Mouse (Mus musculus): ENCODE measurements around the gene Fasl.

Fasl gene

GRCm38 (mm10) chr1:161761556-161761955 is 26.7 kb downstream of the Fasl start:
- in situ Hi-C loops (cut with MboI, MseI), result no loop called here

- in situ Hi-C loops (cut with MboI, MseI), result no loop called here
These were observed 31.7 kb downstream of the Fasl start for GRCm38 (mm10) chr1:161756547-161756946.

DNA sequence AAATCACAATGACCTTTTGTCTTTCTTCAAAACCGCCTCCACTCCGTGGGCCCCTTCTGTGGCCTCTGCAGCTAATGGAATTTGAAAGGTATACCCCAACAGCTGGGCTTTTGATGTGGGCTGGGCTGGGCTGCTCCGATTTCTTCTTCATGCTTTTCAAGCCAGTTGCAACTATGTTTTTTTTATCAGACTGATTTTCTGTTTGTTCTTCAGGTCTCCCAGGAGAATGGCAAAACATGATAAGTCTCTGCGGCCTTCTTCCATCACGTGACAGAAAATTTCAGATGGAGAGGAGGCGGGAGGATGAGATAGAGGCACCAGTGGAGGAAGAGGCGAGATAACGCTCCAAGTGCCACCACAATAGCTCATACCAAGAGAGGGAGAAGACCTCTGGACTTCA is 37.0 kb downstream of the Fasl start:
- in situ Hi-C loops (cut with MboI, MseI), result loop anchor here (5.0 kb wide), 1 partner anchor 56 kb away; no protein-coding TSS in a partner anchor

DNA sequence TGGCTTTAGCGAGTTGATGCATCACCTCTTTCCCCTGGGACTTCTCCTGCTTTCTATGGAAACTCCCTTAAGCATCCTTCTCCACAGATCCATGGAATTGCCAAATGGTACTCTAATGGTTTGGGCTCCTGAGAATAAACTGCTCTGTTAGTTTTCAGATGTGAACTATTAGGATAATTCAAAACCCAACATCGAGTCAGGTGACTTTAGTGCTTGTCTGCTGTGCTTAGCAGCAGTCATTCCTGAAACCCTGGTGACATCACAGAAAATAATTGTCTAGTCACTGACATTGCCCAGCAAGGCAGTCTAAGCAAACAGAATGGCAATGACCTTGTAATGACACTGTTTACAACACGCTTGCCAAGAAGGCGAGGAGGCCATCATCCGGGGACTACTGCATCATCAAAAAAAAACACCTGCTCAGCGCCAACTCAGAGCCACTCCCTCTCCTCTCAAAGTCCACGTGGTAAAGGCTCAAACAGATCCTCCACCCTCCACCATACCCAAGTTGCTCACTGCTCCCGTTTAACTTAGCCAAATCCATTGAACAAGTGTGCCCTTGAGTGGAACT is 37.7 kb downstream of the Fasl start:
- in situ Hi-C loops (cut with MboI, MseI), result loop anchor here (5.0 kb wide), 1 partner anchor 57 kb away; no protein-coding TSS in a partner anchor

DNA sequence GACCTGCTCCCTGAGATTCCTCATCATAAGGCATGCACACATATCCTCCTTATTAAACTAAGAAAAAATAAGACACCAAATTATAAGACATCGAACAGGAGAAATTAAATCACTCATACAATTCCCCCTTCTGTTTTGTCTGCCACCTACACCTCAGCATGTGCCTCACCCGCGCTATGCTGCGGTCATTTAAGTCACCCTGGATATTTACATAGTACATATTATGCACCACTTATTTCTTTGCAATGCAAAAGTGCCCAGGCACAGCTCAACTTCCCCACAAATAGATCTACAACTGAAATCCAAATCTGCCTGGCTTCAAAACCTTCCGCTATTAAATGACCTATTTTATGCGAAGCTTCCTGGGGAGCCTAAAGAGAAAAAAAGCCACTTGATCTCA is 39.6 kb downstream of the Fasl start:
- in situ Hi-C loops (cut with MboI, MseI), result loop anchor here (5.0 kb wide), 2 partner anchors 129 to 229 kb away; partner anchors contain the start of genes 4930558K02Rik and Suco

DNA sequence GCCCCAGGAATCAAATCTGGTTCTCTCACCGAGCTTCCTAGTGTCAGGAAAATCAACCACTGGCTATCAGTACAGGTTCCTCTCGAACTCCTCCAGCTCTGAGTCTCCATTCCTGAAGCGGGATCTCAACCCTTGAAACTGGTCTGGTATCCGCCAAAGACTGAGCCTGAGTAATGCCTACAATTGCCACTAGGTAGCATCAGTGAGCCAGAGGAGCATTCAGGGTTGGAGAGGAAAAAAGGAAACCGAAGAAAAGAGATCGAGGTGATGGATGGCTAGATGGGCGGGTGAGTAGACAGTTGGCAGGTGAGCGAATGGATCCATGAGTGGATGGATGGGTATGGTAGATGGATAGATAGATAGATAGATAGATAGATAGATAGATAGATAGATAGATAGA is 40.2 kb downstream of the Fasl start:
- in situ Hi-C loops (cut with MboI, MseI), result loop anchor here (5.0 kb wide), 2 partner anchors 129 to 229 kb away; partner anchors contain the start of genes 4930558K02Rik and Suco

- in situ Hi-C loops (cut with MboI, MseI), result loop anchor here (5.0 kb wide), 2 partner anchors 131 to 231 kb away; partner anchors contain the start of genes 4930558K02Rik and Suco
These were observed 41.6 kb downstream of the Fasl start for GRCm38 (mm10) chr1:161746542-161747302.

- in situ Hi-C loops (cut with MboI, MseI), result loop anchor here (5.0 kb wide), 3 partner anchors 98 to 232 kb away; partner anchors contain the start of genes 4930558K02Rik and Suco
These were observed 43.4 kb downstream of the Fasl start for GRCm38 (mm10) chr1:161744855-161745254.

GRCm38 (mm10) chr1:161744209-161744608 is 44.1 kb downstream of the Fasl start:
- in situ Hi-C loops (cut with MboI, MseI), result loop anchor here (5.0 kb wide), 1 partner anchor 97 kb away; no protein-coding TSS in a partner anchor

GRCm38 (mm10) chr1:161742481-161743267 is 45.6 kb downstream of the Fasl start:
- in situ Hi-C loops (cut with MboI, MseI), result loop anchor here (5.0 kb wide), 1 partner anchor 95 kb away; no protein-coding TSS in a partner anchor

GRCm38 (mm10) chr1:161736848-161737247 is 51.4 kb downstream of the Fasl start:
- in situ Hi-C loops (cut with MboI, MseI), result loop anchor here (5.0 to 10.0 kb wide), 2 partner anchors 50 to 522 kb away; no protein-coding TSS in a partner anchor

GRCm38 (mm10) chr1:161736255-161736654 is 52.0 kb downstream of the Fasl start:
- in situ Hi-C loops (cut with MboI, MseI), result loop anchor here (5.0 to 10.0 kb wide), 2 partner anchors 49 to 521 kb away; no protein-coding TSS in a partner anchor

DNA sequence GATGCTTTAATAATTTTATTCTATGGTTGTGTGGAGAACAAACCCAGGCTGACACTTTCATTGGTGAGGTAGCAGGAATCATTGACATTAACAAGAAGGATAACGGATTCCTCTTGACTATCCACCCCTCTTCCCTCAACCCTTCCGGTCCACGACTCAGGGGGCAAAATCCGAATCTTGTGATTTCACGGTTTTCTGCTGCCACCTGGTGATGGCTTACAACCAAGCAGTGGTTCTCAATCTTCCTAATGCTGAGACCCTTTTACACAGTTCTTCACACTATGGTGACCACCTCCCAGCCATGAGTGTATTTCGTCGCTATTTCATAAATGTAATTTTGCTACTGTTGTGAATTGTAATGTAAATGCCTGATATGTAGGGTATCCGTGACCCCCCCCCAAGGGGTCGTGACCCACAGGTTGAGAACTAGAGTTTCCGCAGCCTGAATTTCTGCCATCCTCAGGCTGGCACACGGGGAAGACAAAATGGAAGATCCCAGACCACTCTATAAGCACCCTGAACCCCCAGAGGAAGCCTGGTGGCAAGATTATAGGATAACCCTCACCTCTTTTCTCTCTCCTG is 52.7 kb downstream of the Fasl start:
- in situ Hi-C loops (cut with MboI, MseI), result loop anchor here (5.0 to 10.0 kb wide), 2 partner anchors 48 to 521 kb away; no protein-coding TSS in a partner anchor

DNA sequence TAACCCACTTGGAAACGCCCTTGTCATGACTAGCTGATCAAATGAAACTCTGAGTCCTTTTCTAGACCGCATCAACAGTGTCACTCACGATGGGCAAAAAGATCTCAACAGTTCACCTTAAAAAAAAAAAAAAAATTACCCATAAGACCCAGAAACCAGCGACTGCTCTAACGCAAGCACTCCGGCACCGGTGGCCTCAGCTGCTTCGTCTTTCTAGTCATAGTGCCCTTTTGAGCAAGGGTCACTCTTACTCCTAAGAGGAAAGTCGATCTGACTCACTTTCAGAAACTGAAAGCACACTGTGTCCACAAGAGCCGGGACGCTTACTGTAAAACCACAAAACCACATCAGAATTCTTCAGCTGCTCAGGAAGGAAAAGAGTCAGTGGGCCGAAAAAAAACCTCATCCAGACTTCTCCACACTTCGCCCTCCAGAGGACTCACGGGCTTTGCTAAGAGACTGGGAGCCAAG is 53.5 kb downstream of the Fasl start:
- in situ Hi-C loops (cut with MboI, MseI), result loop anchor here (5.0 to 10.0 kb wide), 3 partner anchors 47 to 520 kb away; no protein-coding TSS in a partner anchor

DNA sequence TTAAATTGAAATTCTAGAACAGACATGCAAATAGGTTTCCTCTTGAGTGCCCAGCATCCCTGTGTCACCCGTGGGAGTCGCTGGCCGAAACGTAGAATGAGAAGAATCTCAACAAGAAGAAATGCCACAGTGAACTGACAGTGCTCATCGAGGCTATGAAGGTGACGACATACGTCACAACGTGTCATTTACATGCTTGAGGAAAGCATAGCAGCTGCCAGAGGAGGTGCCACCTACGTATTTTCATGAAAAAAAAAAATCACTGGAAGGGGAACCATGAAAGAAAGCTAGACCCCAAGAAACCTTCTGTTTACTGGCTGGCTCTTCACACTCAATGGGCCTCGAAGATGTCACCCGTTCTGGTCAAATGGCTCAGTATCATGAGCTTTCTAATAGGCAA is 54.0 kb downstream of the Fasl start:
- in situ Hi-C loops (cut with MboI, MseI), result loop anchor here (5.0 to 10.0 kb wide), 2 partner anchors 327 to 520 kb away; no protein-coding TSS in a partner anchor
